Mouse (Mus musculus): Measurements from ENCODE around the gene Zfp229. TPM values are rescaled to one million over a fixed set of nuclear protein-coding genes. Genes with fewer than 3 reads are reported as not detected.
"Not testable (repeated sequence)": the region's sequence is repeated elsewhere in the genome, so short reads cannot be mapped to it uniquely, and the experiment has no call there.

Gene Zfp229
- 4.0 and 5.0 TPM in 2 replicates for polyA plus RNA-seq (2012; ENCODE audit: insufficient read depth, insufficient read length, missing spikeins)

- H3K27ac ChIP-seq (ENCODE audit: insufficient read depth, low read depth, low read length); H3K4me1 ChIP-seq (ENCODE audit: control insufficient read depth, insufficient read depth, low read length); H3K4me3 ChIP-seq (ENCODE audit: insufficient read depth, low read length): not testable (repeated sequence)
These were observed at the start of gene Zfp229 for GRCm38 (mm10) chr17:21730495-21730894. Zfp229 (plus strand) TSS chr17:21730795.

DNA sequence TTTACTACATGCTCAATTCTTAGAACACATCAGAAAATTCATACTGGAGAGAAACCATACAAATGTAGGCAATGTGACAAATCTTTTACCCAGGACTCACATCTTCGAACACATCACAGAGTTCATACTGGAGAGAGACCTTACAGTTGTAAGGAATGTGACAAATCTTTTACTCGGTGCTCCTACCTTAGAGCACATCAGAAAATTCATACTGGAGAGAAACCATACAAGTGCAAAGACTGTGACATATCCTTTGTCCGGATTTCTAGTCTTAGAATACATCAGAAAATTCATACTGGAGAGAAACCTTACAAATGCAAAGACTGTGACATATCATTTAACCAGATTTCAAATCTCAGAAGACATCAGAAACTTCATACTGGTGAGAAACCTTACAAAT lies 39.0 kb upstream of the Zfp229 start, which contains the start of gene Gm10226:
Gm10226 (plus strand) TSS at position 301 of the 400 bp plus-strand sequence.
- Histone ChIP-seq H3K4me1 (ENCODE audit: control insufficient read depth, insufficient read depth, low read length) (no peaks in the 10 kb centered on the region), H3K27ac (ENCODE audit: insufficient read depth, low read depth, low read length) (no peak within 1 kb of the TSS), H3K4me3 (ENCODE audit: insufficient read depth, low read length) (no peak within 1 kb of the TSS)
- TF ChIP-seq POLR2A (IDR thresholded peaks at IDR 0.05; ENCODE audit: borderline replicate concordance, low read depth, low read length): no peak
- TF ChIP-seq CTCF (IDR thresholded peaks at IDR 0.05; ENCODE audit: low read depth, low read length): no peak

DNA sequence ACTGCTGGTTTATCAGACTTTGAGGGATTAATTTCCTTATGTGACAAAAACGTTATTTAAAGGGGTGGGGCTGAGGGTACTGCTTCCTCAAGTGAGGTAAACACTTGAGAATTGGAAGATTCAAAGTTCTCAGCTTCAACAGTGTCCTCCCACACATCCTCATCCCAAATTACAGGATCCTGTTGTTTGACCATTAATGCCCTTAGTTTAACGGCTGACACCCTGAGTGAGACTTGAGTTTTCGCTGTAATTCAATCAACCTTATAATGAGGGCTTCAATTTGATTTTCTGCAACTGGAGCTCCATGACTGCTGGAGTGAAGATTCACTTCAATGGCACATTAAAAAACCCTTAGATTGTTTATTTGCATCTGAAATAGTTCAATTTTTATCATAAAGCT lies 37.3 kb upstream of the Zfp229 start:
- H3K27ac ChIP-seq (ENCODE audit: insufficient read depth, low read depth, low read length): no peak overlapping the region
- no peak overlapping the region for H3K4me3 ChIP-seq (ENCODE audit: insufficient read depth, low read length)
- H3K4me1 ChIP-seq (ENCODE audit: control insufficient read depth, insufficient read depth, low read length): no peaks in the 10 kb centered on the region
- TF ChIP-seq CTCF (IDR thresholded peaks at IDR 0.05; ENCODE audit: low read depth, low read length) (no peak), POLR2A (IDR thresholded peaks at IDR 0.05; ENCODE audit: borderline replicate concordance, low read depth, low read length) (no peak)

- H3K4me3 ChIP-seq (ENCODE audit: insufficient read depth, low read length): no peak overlapping the region
- no peak for TF ChIP-seq CTCF (IDR thresholded peaks at IDR 0.05; ENCODE audit: low read depth, low read length)
- no peak for TF ChIP-seq POLR2A (IDR thresholded peaks at IDR 0.05; ENCODE audit: borderline replicate concordance, low read depth, low read length)
These were observed 34.5 kb upstream of the Zfp229 start for GRCm38 (mm10) chr17:21696073-21696472.

DNA sequence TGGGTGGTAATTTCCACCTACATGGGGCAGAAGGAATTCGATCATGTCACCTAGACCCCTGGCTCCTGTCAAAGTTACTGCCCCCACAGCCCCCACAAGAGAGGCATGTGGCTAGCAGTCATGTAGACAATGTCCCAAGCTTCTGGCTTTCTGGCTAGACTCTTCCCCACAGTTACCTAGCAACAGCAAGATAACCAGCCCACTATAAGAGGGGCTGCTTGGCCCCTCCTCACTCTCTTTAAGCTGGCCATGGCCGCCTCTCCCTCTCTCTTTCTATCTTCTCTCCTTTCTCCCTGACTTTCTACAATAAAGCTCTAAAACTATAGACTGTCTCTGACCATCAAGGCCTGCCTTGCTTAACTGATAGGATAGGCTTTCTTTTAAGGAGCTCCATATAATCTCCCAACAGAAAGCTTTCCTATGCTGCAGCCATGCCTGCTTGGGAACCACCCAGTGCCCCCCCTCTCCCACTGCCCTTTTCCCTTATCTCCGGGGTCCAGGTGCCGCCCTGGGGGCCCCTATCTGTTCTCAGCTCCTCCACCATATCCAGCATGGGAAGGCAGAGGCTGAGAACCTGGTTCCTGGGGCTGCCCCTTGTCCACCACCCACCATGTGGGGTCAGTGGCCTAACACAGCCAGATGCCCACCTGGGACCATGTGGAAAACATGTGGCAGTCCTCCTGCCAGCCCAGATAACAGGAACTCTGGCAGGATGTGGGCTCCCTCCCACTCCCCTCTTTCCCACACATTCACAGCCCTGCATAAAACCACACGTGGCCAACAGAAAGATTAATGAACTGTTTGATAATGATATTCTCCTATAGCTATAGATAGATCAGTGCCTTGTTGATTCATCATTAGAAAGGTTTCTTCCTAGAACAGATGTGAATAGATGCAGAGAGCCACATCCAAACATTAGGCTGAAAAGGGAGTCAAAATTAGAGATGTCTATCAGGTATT lies 28.0 kb upstream of the Zfp229 start:
- no peak overlapping the region for H3K27ac ChIP-seq (ENCODE audit: insufficient read depth, low read depth, low read length)
- H3K4me3 ChIP-seq (ENCODE audit: insufficient read depth, low read length): no peak overlapping the region
- H3K4me1 ChIP-seq (ENCODE audit: control insufficient read depth, insufficient read depth, low read length): no peaks in the 10 kb centered on the region
- TF ChIP-seq CTCF (IDR thresholded peaks at IDR 0.05; ENCODE audit: low read depth, low read length): no peak
- no peak for TF ChIP-seq POLR2A (IDR thresholded peaks at IDR 0.05; ENCODE audit: borderline replicate concordance, low read depth, low read length)

More at GRCm38 (mm10) chr17:21696073-21696472, 34.5 kb upstream of the Zfp229 start:
- H3K4me1 ChIP-seq (ENCODE audit: control insufficient read depth, insufficient read depth, low read length): no peaks in the 10 kb centered on the region
- H3K27ac ChIP-seq (ENCODE audit: insufficient read depth, low read depth, low read length): no peak overlapping the region

GRCm38 (mm10) chr17:21703414-21703813 lies 27.2 kb upstream of the Zfp229 start:
- Histone ChIP-seq H3K27ac (ENCODE audit: insufficient read depth, low read depth, low read length) (no peak overlapping the region), H3K4me1 (ENCODE audit: control insufficient read depth, insufficient read depth, low read length) (peaks cover under 1% of the 10 kb centered on the region; the same call in 1 of the 2 replicates), H3K4me3 (ENCODE audit: insufficient read depth, low read length) (no peak overlapping the region)
- TF ChIP-seq CTCF (IDR thresholded peaks at IDR 0.05; ENCODE audit: low read depth, low read length) (no peak), POLR2A (IDR thresholded peaks at IDR 0.05; ENCODE audit: borderline replicate concordance, low read depth, low read length) (no peak)

GRCm38 (mm10) chr17:21707343-21707996 lies 23.1 kb upstream of the Zfp229 start, which contains the start of gene Zfp760:
Zfp760 (plus strand) TSS chr17:21707741.
- peak within 1 kb of the TSS; percentile 44 for H3K4me3 ChIP-seq (ENCODE audit: insufficient read depth, low read length)
- no peak within 1 kb of the TSS for H3K27ac ChIP-seq (ENCODE audit: insufficient read depth, low read depth, low read length)
- TF ChIP-seq CTCF (IDR thresholded peaks at IDR 0.05; ENCODE audit: low read depth, low read length): no peak
- H3K4me1 ChIP-seq (ENCODE audit: control insufficient read depth, insufficient read depth, low read length): peaks cover 3% of the 10 kb centered on the region; the same call in 1 of the 2 replicates

- H3K27ac ChIP-seq (ENCODE audit: insufficient read depth, low read depth, low read length): no peak overlapping the region
- H3K4me1 ChIP-seq (ENCODE audit: control insufficient read depth, insufficient read depth, low read length): peaks cover 3% of the 10 kb centered on the region; the same call in 1 of the 2 replicates
- 0 out of 2 replicates have a peak overlapping the region, but pooled peaks have one; percentile 23 for H3K4me3 ChIP-seq (ENCODE audit: insufficient read depth, low read length)
- TF ChIP-seq CTCF (IDR thresholded peaks at IDR 0.05; ENCODE audit: low read depth, low read length): no peak
- no peak for TF ChIP-seq POLR2A (IDR thresholded peaks at IDR 0.05; ENCODE audit: borderline replicate concordance, low read depth, low read length)
These were observed 22.2 kb upstream of the Zfp229 start for GRCm38 (mm10) chr17:21708401-21708800.

DNA sequence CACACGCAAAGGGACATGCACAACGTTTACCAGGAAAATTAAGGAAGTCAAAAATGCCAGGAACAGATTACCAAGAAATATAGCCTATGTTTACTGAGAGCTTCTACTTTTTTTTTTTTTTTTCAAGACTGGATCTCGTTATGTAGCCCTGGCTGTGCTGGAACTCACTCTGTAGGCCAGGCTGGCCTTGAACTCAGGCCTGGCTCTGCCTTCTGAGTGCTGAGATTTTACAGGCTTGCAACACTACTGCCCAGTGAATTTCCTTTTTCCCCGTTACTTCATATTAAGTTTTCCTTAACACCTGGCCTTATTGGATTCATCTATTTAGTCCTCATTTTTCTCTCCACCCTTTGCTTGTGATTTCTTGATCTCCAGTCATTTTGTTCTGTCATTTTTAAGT lies 2.5 kb downstream of the Zfp229 start:
- no peak for TF ChIP-seq POLR2A (IDR thresholded peaks at IDR 0.05; ENCODE audit: borderline replicate concordance, low read depth, low read length)
- no peak for TF ChIP-seq CTCF (IDR thresholded peaks at IDR 0.05; ENCODE audit: low read depth, low read length)
- peak overlapping the region; percentile 69 for H3K4me3 ChIP-seq (ENCODE audit: insufficient read depth, low read length)
- peaks cover 5% of the 10 kb centered on the region; the same call in 1 of the 2 replicates for H3K4me1 ChIP-seq (ENCODE audit: control insufficient read depth, insufficient read depth, low read length)
- H3K27ac ChIP-seq (ENCODE audit: insufficient read depth, low read depth, low read length): no peak overlapping the region
